Mouse (Mus musculus): ENCODE measurements at regions not wholly inside any gene's neighbourhood (a gene's known extent, or its start where the extent isn't known, plus 50 kb on each side); places are given as distances from the start of the nearest gene placed in this dataset.

- no peak for DNase-seq (ENCODE audit: extremely low spot score in 1 of 2, low spot score in 1 of 2)
Observed at GRCm38 (mm10) chr13:72691783-72692729, 63.4 kb downstream of the Irx2 start.

GRCm38 (mm10) chr13:72707469-72707868 lies 78.8 kb downstream of the Irx2 start:
- DNase-seq (ENCODE audit: extremely low spot score in 1 of 2, low spot score in 1 of 2), result no peak

GRCm38 (mm10) chr13:72708728-72709127 lies 80.1 kb downstream of the Irx2 start:
- DNase-seq (ENCODE audit: extremely low spot score in 1 of 2, low spot score in 1 of 2), result no peak

- DNase-seq (ENCODE audit: extremely low spot score in 1 of 2, low spot score in 1 of 2), result no peak
Observed at GRCm38 (mm10) chr13:72710051-72710450, 81.4 kb downstream of the Irx2 start.

GRCm38 (mm10) chr13:72711136-72711535 lies 82.5 kb downstream of the Irx2 start:
- DNase-seq (ENCODE audit: extremely low spot score in 1 of 2, low spot score in 1 of 2), result no peak

GRCm38 (mm10) chr13:72711842-72712330 lies 83.3 kb downstream of the Irx2 start:
- DNase-seq (ENCODE audit: extremely low spot score in 1 of 2, low spot score in 1 of 2), result no peak

GRCm38 (mm10) chr13:72714793-72715192 lies 86.2 kb downstream of the Irx2 start:
- no peak for DNase-seq (ENCODE audit: extremely low spot score in 1 of 2, low spot score in 1 of 2)

GRCm38 (mm10) chr13:72715959-72716680 lies 87.5 kb downstream of the Irx2 start:
- DNase-seq (ENCODE audit: extremely low spot score in 1 of 2, low spot score in 1 of 2), result no peak

GRCm38 (mm10) chr13:72727126-72727525 lies 98.5 kb downstream of the Irx2 start:
- DNase-seq (ENCODE audit: extremely low spot score in 1 of 2, low spot score in 1 of 2), result no peak

- no peak for DNase-seq (ENCODE audit: extremely low spot score in 1 of 2, low spot score in 1 of 2)
Observed at GRCm38 (mm10) chr13:72735916-72736315, 107.3 kb downstream of the Irx2 start.

GRCm38 (mm10) chr13:72736992-72737391 lies 108.4 kb downstream of the Irx2 start:
- DNase-seq (ENCODE audit: extremely low spot score in 1 of 2, low spot score in 1 of 2), result no peak

- DNase-seq (ENCODE audit: extremely low spot score in 1 of 2, low spot score in 1 of 2), result no peak
Observed at GRCm38 (mm10) chr13:72747187-72747586, 118.6 kb downstream of the Irx2 start.

GRCm38 (mm10) chr13:72755036-72755435 lies 126.4 kb downstream of the Irx2 start:
- DNase-seq (ENCODE audit: extremely low spot score in 1 of 2, low spot score in 1 of 2), result no peak

- no peak for DNase-seq (ENCODE audit: extremely low spot score in 1 of 2, low spot score in 1 of 2)
Observed at GRCm38 (mm10) chr13:72762481-72762880, 133.9 kb downstream of the Irx2 start.

GRCm38 (mm10) chr13:72763337-72763736 lies 134.7 kb downstream of the Irx2 start:
- DNase-seq (ENCODE audit: extremely low spot score in 1 of 2, low spot score in 1 of 2), result no peak

- DNase-seq (ENCODE audit: extremely low spot score in 1 of 2, low spot score in 1 of 2), result no peak
Observed at GRCm38 (mm10) chr13:72767306-72767705, 138.7 kb downstream of the Irx2 start.

GRCm38 (mm10) chr13:72769007-72769595 lies 140.5 kb downstream of the Irx2 start:
- peak; percentile 19 to 69 for DNase-seq (ENCODE audit: extremely low spot score in 1 of 2, low spot score in 1 of 2)

GRCm38 (mm10) chr13:72783026-72783726 lies 154.6 kb downstream of the Irx2 start:
- no peak for DNase-seq (ENCODE audit: extremely low spot score in 1 of 2, low spot score in 1 of 2)

GRCm38 (mm10) chr13:72783727-72784070 lies 155.1 kb downstream of the Irx2 start:
- no peak for DNase-seq (ENCODE audit: extremely low spot score in 1 of 2, low spot score in 1 of 2)

GRCm38 (mm10) chr13:72792695-72793094 lies 164.1 kb downstream of the Irx2 start:
- DNase-seq (ENCODE audit: extremely low spot score in 1 of 2, low spot score in 1 of 2), result no peak

- DNase-seq (ENCODE audit: extremely low spot score in 1 of 2, low spot score in 1 of 2), result peak; percentile 10 to 35
Observed at GRCm38 (mm10) chr13:72800021-72800420, 171.4 kb downstream of the Irx2 start.

Measured in frontal cortex, adult 2 months (tissue).